24 mouse cellular contexts compared by ENCODE assay signal in genomic region chr12:15918291-15918690, GRCm38 (mm10).
A peak's percentile ranks its signal among the peaks of the same experiment; 100 is the strongest.
DNase-seq lines count a peak whose midpoint lies in the region; ATAC-seq and TF ChIP-seq lines count a peak whose summit lies in the region.
"Had no signal": no experiment of that assay in that cellular context is flagged by ENCODE, and none has a peak within 500 bp of the region (broad histone marks: within the 10 kb centered on the region; RNA-seq: fewer than 3 reads in every experiment).

No protein-coding gene starts in this region.

- TF ChIP-seq CTCF in kidney, postnatal 0 days (IDR thresholded peaks at IDR 0.05; ENCODE audit: low read depth): no peak
- no peak for TF ChIP-seq CTCF in kidney, adult 2 months (conservative IDR thresholded peaks at IDR 0.05; ENCODE audit: insufficient read depth, insufficient read length, low read depth, low read length)
- TF ChIP-seq CTCF in intestine, postnatal 0 days (IDR thresholded peaks at IDR 0.05; ENCODE audit: low read depth): no peak

- no peaks in the 10 kb centered on the region for H3K9me3 ChIP-seq in kidney, postnatal 0 days (replicated peaks; ENCODE audit: low read length)
- no peaks in the 10 kb centered on the region for H3K9me3 ChIP-seq in limb, embryonic 14.5 days (ENCODE audit: control insufficient read depth, low read length)
- H3K9me3 ChIP-seq in intestine, postnatal 0 days (ENCODE audit: control insufficient read depth): no peaks in the 10 kb centered on the region
- H3K9me3 ChIP-seq: embryonic facial prominence, embryonic 12.5 days; forebrain, embryonic 13.5 days; hindbrain, embryonic 12.5 days; hindbrain, embryonic 15.5 days had no signal

- WGBS in kidney, postnatal 0 days: 65% methylated on average over 1 of the region's 1 CpGs
- 69% methylated on average over 1 of the region's 1 CpGs for WGBS in kidney, adult 2 months
- WGBS in limb, embryonic 14.5 days: 52% methylated on average over 1 of the region's 1 CpGs
- WGBS in intestine, postnatal 0 days: 64% methylated on average over 1 of the region's 1 CpGs

- H3K4me2 ChIP-seq in kidney, postnatal 0 days (ENCODE audit: low read length): no peak overlapping the region
- no peak overlapping the region for H3K4me2 ChIP-seq in limb, embryonic 14.5 days (replicated peaks; ENCODE audit: low read depth, low read length, severe bottlenecking)
- no peak overlapping the region for H3K4me2 ChIP-seq in intestine, postnatal 0 days (replicated peaks; ENCODE audit: low read depth)
- H3K4me2 ChIP-seq: embryonic facial prominence, embryonic 12.5 days; forebrain, embryonic 13.5 days; heart, embryonic 11.5 days; hindbrain, embryonic 12.5 days; hindbrain, embryonic 15.5 days had no signal

- DNase-seq in kidney, postnatal 0 days (ENCODE audit: low spot score): peak; percentile 48
- DNase-seq in kidney, adult 2 months: no peak
- DNase-seq in 3T3-L1 (ENCODE audit: low read depth, low spot score) (peak; percentile 27), NIH3T3 (ENCODE audit: low read depth) (peak; percentile 48)
- DNase-seq in limb, embryonic 14.5 days (ENCODE audit: low spot score): peak; percentile 56
- DNase-seq: adrenal gland, postnatal 10 days; adrenal gland, postnatal 36 days; cerebellum, adult 11 months; cerebellum, adult 2 months; cerebellum, postnatal 10 days; cerebellum, postnatal 36 days; embryo, embryonic 11 days; forebrain, postnatal 0 days; gastrocnemius, adult 2 months; gastrocnemius, postnatal 14 days; heart, adult 11 months had no signal

- no peaks in the 10 kb centered on the region for H3K27me3 ChIP-seq in kidney, postnatal 0 days (ENCODE audit: insufficient read depth, low read length)
- H3K27me3 ChIP-seq in kidney, adult 2 months (replicated peaks; ENCODE audit: control insufficient read depth, insufficient read depth, low read length): no peaks in the 10 kb centered on the region
- no peaks in the 10 kb centered on the region for H3K27me3 ChIP-seq in limb, embryonic 14.5 days (ENCODE audit: control insufficient read depth, insufficient read depth, low read length)
- H3K27me3 ChIP-seq in intestine, postnatal 0 days (replicated peaks; ENCODE audit: control insufficient read depth, insufficient read depth, low read length): no peaks in the 10 kb centered on the region
- H3K27me3 ChIP-seq: embryonic facial prominence, embryonic 12.5 days; forebrain, embryonic 13.5 days; hindbrain, embryonic 12.5 days; hindbrain, embryonic 15.5 days; Patski had no signal

- H3K9ac ChIP-seq in kidney, postnatal 0 days (ENCODE audit: low read depth, low read length): no peak overlapping the region
- H3K9ac ChIP-seq in limb, embryonic 14.5 days (ENCODE audit: low read depth, low read length, severe bottlenecking): no peak overlapping the region
- no peak overlapping the region for H3K9ac ChIP-seq in intestine, postnatal 0 days (ENCODE audit: low read depth, low read length)
- H3K9ac ChIP-seq: embryonic facial prominence, embryonic 12.5 days; forebrain, embryonic 13.5 days; forebrain, postnatal 0 days; hindbrain, embryonic 12.5 days; hindbrain, embryonic 15.5 days had no signal

- no peak for ATAC-seq in kidney, postnatal 0 days (replicated peaks; ENCODE audit: low FRiP score, low read depth)
- ATAC-seq in limb, embryonic 14.5 days (ENCODE audit: low FRiP score, low read depth): no peak
- ATAC-seq in intestine, postnatal 0 days: no peak
- ATAC-seq: forebrain, embryonic 13.5 days; forebrain, postnatal 0 days; Patski had no signal

- no peak overlapping the region for H3K27ac ChIP-seq in kidney, postnatal 0 days
- no peak overlapping the region for H3K27ac ChIP-seq in kidney, adult 2 months (ENCODE audit: insufficient read depth, low read depth, low read length)
- no peak overlapping the region for H3K27ac ChIP-seq in limb, embryonic 14.5 days (replicated peaks; ENCODE audit: low read depth, low read length)
- no peak overlapping the region for H3K27ac ChIP-seq in intestine, postnatal 0 days (ENCODE audit: low read depth, low read length)
- H3K27ac ChIP-seq: embryonic facial prominence, embryonic 12.5 days; forebrain, embryonic 13.5 days; gastrocnemius, adult 2 months; hindbrain, embryonic 12.5 days; hindbrain, embryonic 15.5 days had no signal

- no peaks in the 10 kb centered on the region for H3K4me1 ChIP-seq in kidney, postnatal 0 days (replicated peaks; ENCODE audit: insufficient read depth, low read length)
- H3K4me1 ChIP-seq in kidney, adult 2 months (ENCODE audit: control insufficient read depth, insufficient read depth, low read length): no peaks in the 10 kb centered on the region
- H3K4me1 ChIP-seq in limb, embryonic 14.5 days (ENCODE audit: control insufficient read depth, insufficient read depth, low read length): no peaks in the 10 kb centered on the region
- H3K4me1 ChIP-seq in intestine, postnatal 0 days (replicated peaks; ENCODE audit: control insufficient read depth, insufficient read depth, low read length): no peaks in the 10 kb centered on the region
- H3K4me1 ChIP-seq: embryonic facial prominence, embryonic 12.5 days; forebrain, embryonic 13.5 days; hindbrain, embryonic 12.5 days; hindbrain, embryonic 15.5 days had no signal

- no peak overlapping the region for H3K4me3 ChIP-seq in kidney, postnatal 0 days (replicated peaks; ENCODE audit: low read depth, low read length)
- H3K4me3 ChIP-seq in kidney, adult 2 months (ENCODE audit: insufficient read depth, low read depth, low read length): no peak overlapping the region
- no peak overlapping the region for H3K4me3 ChIP-seq in limb, embryonic 14.5 days (replicated peaks; ENCODE audit: low read length)
- H3K4me3 ChIP-seq in intestine, postnatal 0 days (ENCODE audit: low read depth, low read length): no peak overlapping the region
- H3K4me3 ChIP-seq: embryonic facial prominence, embryonic 12.5 days; erythroblast, embryonic 14.5 days; forebrain, embryonic 13.5 days; gastrocnemius, adult 2 months; hindbrain, embryonic 12.5 days; hindbrain, embryonic 15.5 days had no signal

- no peaks in the 10 kb centered on the region for H3K36me3 ChIP-seq in kidney, postnatal 0 days (ENCODE audit: insufficient read depth, low read length)
- no peaks in the 10 kb centered on the region for H3K36me3 ChIP-seq in kidney, adult 2 months (ENCODE audit: control insufficient read depth, insufficient read depth, low read length)
- H3K36me3 ChIP-seq in limb, embryonic 14.5 days (ENCODE audit: control insufficient read depth, insufficient read depth, low read length): no peaks in the 10 kb centered on the region
- H3K36me3 ChIP-seq in intestine, postnatal 0 days (ENCODE audit: control insufficient read depth, insufficient read depth): no peaks in the 10 kb centered on the region
- H3K36me3 ChIP-seq: embryonic facial prominence, embryonic 12.5 days; hindbrain, embryonic 12.5 days; hindbrain, embryonic 15.5 days had no signal

- no peak for TF ChIP-seq POLR2A in kidney, adult 2 months (IDR thresholded peaks at IDR 0.05; ENCODE audit: low read depth, low read length)
- no peak for TF ChIP-seq POLR2A in limb, embryonic 14.5 days (IDR thresholded peaks at IDR 0.05; ENCODE audit: borderline replicate concordance, extremely low read depth, insufficient read depth, insufficient read length)
